Mouse (Mus musculus) limb, embryonic 12.5 days (tissue): ENCODE data around the gene Cxadr. TPM values are rescaled to one million over a fixed set of nuclear protein-coding genes. Genes with fewer than 3 reads are reported as not detected.

Experiments
- ATAC-seq: fragments of 200-750 bp; cut with Nextera tagmentation; 2 replicates; pipeline ENCODE4 v1.8.0; 2017; ENCODE audit warnings: low read depth, moderate TSS enrichment; ENCODE audit not compliant: insufficient number of reproducible peaks, insufficient read depth, low FRiP score, low TSS enrichment
- H3K27ac ChIP-seq: fragments of 300-500 bp; sonication (generic); 2 replicates; pipeline ENCODE4 v1.5.1; 2016; ENCODE audit warnings: mild to moderate bottlenecking, moderate library complexity
- H3K27me3 ChIP-seq: fragments of 300-500 bp; sonication (generic); 2 replicates; pipeline ENCODE4 v1.6.1; 2016; ENCODE audit warnings: mild to moderate bottlenecking, moderate library complexity
- H3K36me3 ChIP-seq: fragments of 300-500 bp; sonication (generic); 2 replicates; pipeline ENCODE4 v1.6.1; 2016; ENCODE audit warnings: mild to moderate bottlenecking, moderate library complexity
- H3K4me1 ChIP-seq: fragments of 300-500 bp; sonication (generic); replicated peaks from 2 replicates; pipeline ENCODE4 v1.6.1; 2016
- H3K4me2 ChIP-seq: fragments of 300-500 bp; sonication (generic); 2 replicates; pipeline ENCODE4 v1.6.1; 2016; ENCODE audit warnings: mild to moderate bottlenecking, moderate library complexity
- H3K4me3 ChIP-seq: fragments of 300-500 bp; sonication (generic); replicated peaks from 2 replicates; pipeline ENCODE4 v1.5.1; 2016; ENCODE audit warnings: mild to moderate bottlenecking
- H3K9ac ChIP-seq: fragments of 300-500 bp; sonication (generic); replicated peaks from 2 replicates; pipeline ENCODE4 v1.6.1; 2016; ENCODE audit warnings: mild to moderate bottlenecking, moderate library complexity
- H3K9me3 ChIP-seq: fragments of 300-500 bp; sonication (generic); 2 replicates; pipeline ENCODE4 v1.6.1; 2016; ENCODE audit warnings: mild to moderate bottlenecking, moderate library complexity
- WGBS: fragments of 180-500 bp; shearing (Covaris S2); methylation state at CpG from one replicate; pipeline ENCODE4 v1.1.7; 2016; 5-methylcytosine and 5-hydroxymethylcytosine counted together
- polyA plus RNA-seq: library from polyadenylated mRNA; unstranded; fragments of >200 nt; fragmentation: Nextera tagmentation; extraction: Ambion mirVana; gene quantifications from 2 replicates; pipeline ENCODE4 v1.2.1, GENCODE M21; 2016

The Cxadr gene
- polyA plus RNA-seq, 1 experiment from 2014 or later = 39.0 TPM

DNA sequence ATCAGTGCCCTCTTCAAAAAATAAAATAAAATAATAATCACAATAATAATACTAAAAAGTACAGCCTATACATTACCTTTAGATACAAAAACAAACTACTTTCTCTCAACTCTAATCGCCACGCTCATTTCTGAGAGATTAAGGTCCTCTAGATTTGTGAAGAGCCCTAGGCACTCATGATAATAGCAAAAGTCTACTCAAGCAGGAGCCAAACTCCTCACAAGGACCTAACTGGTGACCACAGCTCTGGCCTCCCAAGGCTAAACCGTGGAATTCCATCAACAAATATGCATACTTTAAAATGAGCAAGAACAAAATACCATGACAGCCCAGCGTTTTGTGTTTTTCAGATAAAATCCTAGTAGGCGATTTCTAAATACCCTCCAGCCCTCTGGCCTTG, 71.5 kb downstream of the Cxadr start:
- 88% methylated on average over 5 of the region's 5 CpGs for WGBS
- H3K4me2 ChIP-seq = no peak overlapping the region
- no peaks in the 10 kb centered on the region for H3K9me3 ChIP-seq
- H3K27me3 ChIP-seq = no peaks in the 10 kb centered on the region
- H3K9ac ChIP-seq = no peak overlapping the region
- no peak overlapping the region for H3K4me3 ChIP-seq
- H3K4me1 ChIP-seq = peaks cover 11% of the 10 kb centered on the region; the same call in 1 of the 2 replicates
- H3K27ac ChIP-seq = no peak overlapping the region
- peaks cover 37% of the 10 kb centered on the region for H3K36me3 ChIP-seq
- no peak for ATAC-seq

DNA sequence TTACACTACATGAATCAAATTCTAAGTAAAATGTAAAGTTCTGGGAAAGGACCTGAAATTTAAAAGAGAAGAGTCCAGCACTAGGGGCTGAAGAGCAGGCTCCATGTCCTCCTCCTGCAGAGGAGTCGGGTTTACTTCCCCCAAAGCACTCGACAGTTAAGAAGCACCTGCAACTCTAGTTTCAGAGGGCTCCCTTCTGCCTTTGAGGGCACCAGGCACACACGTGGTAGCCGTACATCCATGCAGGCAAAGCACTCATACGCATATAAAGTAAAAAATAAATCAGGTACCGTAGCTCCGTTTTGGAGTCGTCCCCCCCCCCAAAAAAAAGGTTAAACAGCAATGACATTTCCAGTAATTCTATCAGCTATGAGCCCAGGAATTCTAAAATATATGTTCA, 72.5 kb downstream of the Cxadr start:
- WGBS = 67% methylated on average over 8 of the region's 8 CpGs
- no peak overlapping the region for H3K9ac ChIP-seq
- H3K4me3 ChIP-seq = no peak overlapping the region
- no peak overlapping the region for H3K27ac ChIP-seq
- ATAC-seq = no peak
- peaks cover 29% of the 10 kb centered on the region for H3K36me3 ChIP-seq
- no peaks in the 10 kb centered on the region for H3K9me3 ChIP-seq
- peaks cover 11% of the 10 kb centered on the region; the same call in 1 of the 2 replicates for H3K4me1 ChIP-seq
- H3K4me2 ChIP-seq = no peak overlapping the region
- no peaks in the 10 kb centered on the region for H3K27me3 ChIP-seq

DNA sequence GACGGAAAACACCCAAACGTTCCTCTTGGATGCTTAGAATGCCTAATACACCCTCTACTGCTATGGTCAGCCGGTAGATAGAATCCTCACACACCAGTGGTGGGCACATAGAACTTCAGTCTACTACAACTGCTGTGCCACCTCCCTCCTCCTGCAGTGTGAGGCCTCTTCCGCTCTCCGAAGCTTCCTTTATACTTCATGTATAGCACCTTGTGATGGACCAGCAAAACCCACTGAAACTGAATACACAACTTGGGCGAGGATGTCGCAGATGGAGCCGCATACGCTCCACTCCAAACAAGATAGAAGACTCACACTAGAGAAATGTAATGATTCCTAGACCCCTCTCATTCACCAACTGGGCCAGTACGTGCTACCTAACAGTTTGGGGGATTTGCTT, 73.9 kb downstream of the Cxadr start:
- Histone ChIP-seq H3K36me3 (peaks cover 16% of the 10 kb centered on the region), H3K4me3 (peak overlapping the region; percentile 86), H3K9me3 (no peaks in the 10 kb centered on the region), H3K9ac (0 out of 2 replicates have a peak overlapping the region, but pooled peaks have one; percentile 34), H3K27ac (no peak overlapping the region), H3K4me1 (peaks cover 11% of the 10 kb centered on the region; the same call in 1 of the 2 replicates), H3K27me3 (no peaks in the 10 kb centered on the region), H3K4me2 (peak overlapping the region; percentile 55)
- ATAC-seq = no peak
- 65% methylated on average over 10 of the region's 10 CpGs for WGBS

DNA sequence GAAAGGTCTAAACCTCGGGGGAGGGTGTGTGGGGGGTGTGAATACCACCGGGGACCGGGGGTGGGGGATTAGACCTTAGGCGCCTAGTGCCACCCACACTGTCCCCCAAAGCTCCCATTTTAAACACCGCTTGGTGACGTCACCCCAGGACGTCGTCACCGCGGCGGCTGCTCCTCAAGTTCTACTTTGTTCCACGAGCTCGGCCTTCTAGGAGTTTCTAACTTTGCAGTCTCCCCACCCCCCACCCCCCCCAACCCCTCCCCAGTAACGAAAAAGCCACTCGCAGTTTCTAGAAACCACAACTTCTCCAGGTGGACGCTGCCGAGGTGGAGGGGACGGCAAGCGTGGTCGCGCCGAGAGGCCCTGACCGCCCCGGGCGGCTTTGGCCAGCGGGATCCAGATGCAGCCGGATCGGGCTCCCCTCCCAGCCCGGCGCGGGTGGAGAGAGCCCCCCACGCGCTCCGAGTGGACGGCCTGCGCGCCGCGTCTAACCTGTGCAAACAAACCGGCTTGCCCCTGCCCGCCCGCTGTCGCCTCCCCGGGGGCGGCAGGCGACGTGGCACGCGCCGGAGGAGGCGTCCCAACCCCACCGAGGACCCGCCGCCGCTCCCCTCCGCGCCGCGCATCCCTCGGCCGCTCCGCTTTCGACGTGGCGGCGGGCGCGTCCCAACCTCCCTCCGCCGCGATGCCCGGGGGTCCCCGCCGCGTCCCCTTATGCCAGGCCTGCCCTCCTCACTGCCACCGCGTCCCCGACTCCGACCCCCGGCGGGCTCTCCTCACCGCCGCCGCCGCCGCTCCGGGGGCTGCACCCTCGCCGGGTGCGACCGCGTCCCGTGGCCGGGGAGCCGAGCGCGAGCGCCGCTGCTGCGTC, 74.8 kb downstream of the Cxadr start:
- H3K4me1 ChIP-seq = peaks cover 11% of the 10 kb centered on the region; the same call in 1 of the 2 replicates
- H3K27ac ChIP-seq = peak overlapping the region; percentile 84
- H3K27me3 ChIP-seq = no peaks in the 10 kb centered on the region
- peak overlapping the region; percentile 86 for H3K4me3 ChIP-seq
- ATAC-seq = peak; percentile 77
- no peaks in the 10 kb centered on the region for H3K9me3 ChIP-seq
- peak overlapping the region; percentile 97 for H3K9ac ChIP-seq
- H3K36me3 ChIP-seq = peaks cover 16% of the 10 kb centered on the region
- H3K4me2 ChIP-seq = peak overlapping the region; percentile 55
- 1% methylated on average over 71 of the region's 100 CpGs for WGBS

DNA sequence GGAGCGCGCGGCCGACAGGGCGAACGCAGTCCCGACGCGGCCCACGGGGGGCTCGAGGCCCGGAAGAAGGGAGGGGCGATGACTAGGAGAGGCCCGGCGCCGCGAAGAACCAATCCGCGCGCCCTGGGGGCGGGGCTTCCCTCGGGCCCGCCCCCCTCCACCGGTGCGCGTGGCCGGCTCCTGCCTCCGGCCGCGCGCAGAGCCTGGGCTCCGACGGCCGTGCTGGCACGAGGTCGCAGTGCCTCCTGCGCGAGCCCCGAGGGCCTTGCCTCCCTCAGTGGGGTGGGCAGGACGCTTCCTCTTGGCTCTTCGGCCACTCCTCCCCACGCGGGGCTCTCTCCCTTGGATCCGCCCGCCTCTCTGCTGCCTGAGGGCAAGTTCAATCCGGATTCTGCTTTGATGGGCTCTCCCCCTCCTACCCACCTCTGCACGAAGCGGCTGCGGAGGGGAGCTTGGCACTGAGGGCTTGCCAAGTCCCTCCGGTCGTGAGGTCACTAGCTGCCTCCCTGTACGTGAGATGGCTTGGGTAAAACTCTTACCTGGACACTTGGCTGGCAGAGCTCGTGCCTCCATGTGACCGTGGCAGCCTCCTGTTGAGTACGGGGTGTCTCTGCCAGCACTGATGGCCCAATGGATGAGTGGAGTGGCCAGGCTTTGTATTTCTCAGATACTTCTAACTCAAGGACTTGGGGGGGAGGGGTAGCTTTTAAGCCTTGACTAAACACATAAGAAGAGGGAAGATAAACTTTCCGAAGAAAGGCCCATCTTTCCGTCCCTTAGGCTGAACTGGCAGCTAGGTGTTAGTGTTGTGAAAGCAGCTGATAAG, 75.7 kb downstream of the Cxadr start, which contains the start of gene Btg3:
Btg3 (minus strand) TSS at position 448 of the 826 bp plus-strand sequence.
- peaks cover 10% of the 10 kb centered on the region for H3K36me3 ChIP-seq
- peak; percentile 96 for ATAC-seq
- peak within 1 kb of the TSS; percentile 84 for H3K27ac ChIP-seq
- peak within 1 kb of the TSS; percentile 97 for H3K9ac ChIP-seq
- peak within 1 kb of the TSS; percentile 55 for H3K4me2 ChIP-seq
- no peaks in the 10 kb centered on the region for H3K27me3 ChIP-seq
- peaks cover 11% of the 10 kb centered on the region; the same call in 1 of the 2 replicates for H3K4me1 ChIP-seq
- H3K9me3 ChIP-seq = no peaks in the 10 kb centered on the region
- H3K4me3 ChIP-seq = peak within 1 kb of the TSS; percentile 86
- 5% methylated on average over 38 of the region's 57 CpGs for WGBS

DNA sequence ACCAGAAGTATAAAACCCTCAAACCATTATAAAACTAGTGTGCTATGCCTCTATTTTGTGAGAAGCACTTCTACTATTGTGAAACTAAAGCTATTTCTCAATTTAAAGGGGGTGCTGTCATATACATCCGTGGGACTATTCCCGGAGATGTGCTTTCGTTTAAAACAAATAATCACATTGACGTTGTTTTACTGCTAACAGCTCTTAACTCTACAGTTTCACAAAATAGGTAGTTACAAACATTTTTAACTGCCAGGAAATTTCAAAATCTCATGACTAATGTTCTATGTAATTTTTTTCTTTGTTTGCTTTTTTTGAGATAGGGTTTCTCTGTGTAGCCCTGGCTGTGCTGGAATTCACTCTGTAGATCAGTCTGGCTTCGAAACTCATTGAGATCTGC, 77.2 kb downstream of the Cxadr start:
- H3K36me3 ChIP-seq = no peaks in the 10 kb centered on the region
- H3K27me3 ChIP-seq = no peaks in the 10 kb centered on the region
- no peak for ATAC-seq
- H3K4me3 ChIP-seq = no peak overlapping the region
- no peak overlapping the region for H3K4me2 ChIP-seq
- H3K9ac ChIP-seq = no peak overlapping the region
- no peak overlapping the region for H3K27ac ChIP-seq
- no peaks in the 10 kb centered on the region for H3K9me3 ChIP-seq
- H3K4me1 ChIP-seq = peaks cover 9% of the 10 kb centered on the region; the same call in 1 of the 2 replicates
- WGBS = 92% methylated on average over 5 of the region's 5 CpGs

DNA sequence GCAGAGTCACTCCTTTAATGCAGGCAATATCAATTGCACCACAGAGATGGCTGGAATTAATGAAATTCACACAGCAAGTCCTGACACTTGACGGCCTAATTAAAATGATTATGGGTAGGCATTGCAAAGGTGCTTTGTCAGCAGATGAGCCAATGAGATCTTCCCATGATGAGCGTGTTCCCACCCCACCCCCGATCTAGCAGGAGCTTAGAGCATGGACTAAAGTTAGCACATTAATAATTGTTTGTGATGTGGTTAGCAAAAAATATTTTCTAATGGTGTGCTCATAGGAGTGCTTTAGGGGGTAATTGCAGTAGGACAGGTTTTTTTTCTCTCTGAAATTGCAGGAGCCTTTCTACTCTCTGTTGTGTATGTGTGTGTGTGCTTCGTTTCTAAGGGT, 87.8 kb downstream of the Cxadr start:
- no peak for ATAC-seq

DNA sequence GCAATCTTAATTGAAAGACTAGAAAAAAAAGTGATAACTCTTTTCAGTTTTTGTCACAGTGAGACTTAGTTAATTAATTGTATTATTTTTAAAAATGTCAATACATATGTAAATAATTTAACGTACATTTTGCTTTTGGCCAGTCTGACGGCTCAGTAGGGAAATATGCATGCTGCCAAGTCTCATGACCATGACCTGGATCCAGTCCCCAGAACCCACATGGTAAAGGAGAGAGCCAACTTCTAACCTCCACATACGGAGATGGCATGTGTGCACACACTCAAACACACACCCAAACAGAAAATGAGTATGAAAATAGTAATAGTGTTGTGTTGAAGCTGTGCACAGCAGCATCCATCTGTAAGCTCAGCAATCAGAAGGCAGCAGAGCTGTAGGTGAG, 88.7 kb downstream of the Cxadr start:
- Histone ChIP-seq H3K4me2 (no peak overlapping the region), H3K27me3 (no peaks in the 10 kb centered on the region), H3K9me3 (no peaks in the 10 kb centered on the region), H3K27ac (no peak overlapping the region), H3K36me3 (no peaks in the 10 kb centered on the region), H3K9ac (no peak overlapping the region), H3K4me3 (no peak overlapping the region), H3K4me1 (no peaks in the 10 kb centered on the region)
- ATAC-seq = no peak
- WGBS = 89% methylated on average over 3 of the region's 3 CpGs

More for the DNA sequence above, 87.8 kb downstream of the Cxadr start:
- H3K27me3 ChIP-seq = no peaks in the 10 kb centered on the region
- H3K9me3 ChIP-seq = no peaks in the 10 kb centered on the region
- H3K4me1 ChIP-seq = no peaks in the 10 kb centered on the region
- H3K9ac ChIP-seq = no peak overlapping the region
- H3K4me2 ChIP-seq = no peak overlapping the region
- H3K27ac ChIP-seq = no peak overlapping the region
- H3K36me3 ChIP-seq = no peaks in the 10 kb centered on the region
- no peak overlapping the region for H3K4me3 ChIP-seq
- WGBS = 63% methylated on average over 4 of the region's 4 CpGs

DNA sequence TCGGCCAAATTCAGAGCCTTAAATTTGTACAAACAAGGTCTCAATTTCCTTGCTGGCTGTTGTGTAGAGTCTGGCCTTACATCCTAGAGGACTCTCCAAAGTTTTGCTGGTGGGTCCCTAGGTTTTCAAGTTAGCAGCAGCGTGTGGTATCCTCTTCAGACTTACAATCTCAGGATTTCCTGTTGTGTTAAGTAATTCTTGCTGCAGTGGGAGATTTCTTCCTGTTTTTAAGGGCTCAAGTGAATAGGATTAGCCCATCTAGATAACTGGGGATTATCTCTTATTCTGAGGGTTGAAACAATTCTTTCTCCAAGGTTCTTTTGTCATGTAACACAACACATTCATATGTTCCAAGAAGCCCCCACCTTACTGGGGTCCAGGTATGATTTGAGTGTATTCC, 90.1 kb downstream of the Cxadr start:
- WGBS = 78% methylated on average over 2 of the region's 2 CpGs
- no peak for ATAC-seq
- H3K9ac ChIP-seq = no peak overlapping the region

DNA sequence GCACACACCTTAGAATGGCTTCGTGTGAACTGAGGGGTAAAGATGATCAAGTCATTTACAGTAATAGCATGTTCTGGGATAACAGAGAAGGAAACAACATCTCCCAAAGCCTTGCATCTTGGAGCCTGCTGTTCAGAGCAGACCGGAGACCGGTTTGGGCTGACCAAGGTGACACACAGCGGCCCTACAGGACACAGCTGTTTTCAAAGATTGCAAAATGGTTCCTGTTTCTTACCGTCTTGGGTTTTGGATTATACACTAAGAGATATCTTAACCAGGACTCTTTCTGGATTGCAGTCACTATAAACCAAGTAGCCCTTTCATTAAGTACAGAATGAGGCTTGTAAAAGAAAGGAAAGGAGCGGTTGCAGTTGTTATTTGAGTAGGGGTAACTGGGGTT, 97.4 kb downstream of the Cxadr start:
- ATAC-seq = no peak

More for the DNA sequence above, 90.1 kb downstream of the Cxadr start:
- no peak overlapping the region for H3K4me2 ChIP-seq
- H3K9me3 ChIP-seq = no peaks in the 10 kb centered on the region
- no peaks in the 10 kb centered on the region for H3K4me1 ChIP-seq
- no peaks in the 10 kb centered on the region for H3K27me3 ChIP-seq
- H3K27ac ChIP-seq = no peak overlapping the region
- no peak overlapping the region for H3K4me3 ChIP-seq
- no peaks in the 10 kb centered on the region for H3K36me3 ChIP-seq

DNA sequence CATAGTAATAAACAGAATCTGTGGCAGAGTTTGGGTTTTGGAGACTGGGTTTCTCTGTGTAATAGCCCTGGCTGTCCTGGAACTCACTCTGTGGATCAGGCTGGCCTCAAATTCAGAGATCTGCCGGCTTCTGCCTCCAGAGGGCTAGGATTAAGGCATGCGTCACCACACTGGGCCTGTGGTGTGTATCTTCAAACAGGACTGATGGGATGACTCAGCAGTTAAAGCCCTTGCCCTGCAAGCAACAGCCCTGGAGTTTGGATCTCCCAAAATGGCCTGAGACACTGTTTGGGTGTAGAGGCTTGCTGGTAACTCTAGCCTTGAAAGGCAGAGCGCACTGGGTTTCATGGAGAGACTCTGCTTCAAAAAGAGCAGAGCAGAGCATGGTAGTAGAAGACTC, 98.1 kb downstream of the Cxadr start:
- Histone ChIP-seq H3K4me1 (no peaks in the 10 kb centered on the region), H3K27me3 (no peaks in the 10 kb centered on the region), H3K4me3 (no peak overlapping the region), H3K9me3 (no peaks in the 10 kb centered on the region), H3K9ac (no peak overlapping the region), H3K27ac (no peak overlapping the region), H3K4me2 (no peak overlapping the region), H3K36me3 (no peaks in the 10 kb centered on the region)
- no peak for ATAC-seq
- WGBS = 89% methylated on average over 3 of the region's 3 CpGs

More for the DNA sequence above, 97.4 kb downstream of the Cxadr start:
- no peaks in the 10 kb centered on the region for H3K4me1 ChIP-seq
- no peak overlapping the region for H3K9ac ChIP-seq
- H3K27ac ChIP-seq = no peak overlapping the region
- no peaks in the 10 kb centered on the region for H3K27me3 ChIP-seq
- no peak overlapping the region for H3K4me3 ChIP-seq
- no peaks in the 10 kb centered on the region for H3K36me3 ChIP-seq
- no peak overlapping the region for H3K4me2 ChIP-seq
- H3K9me3 ChIP-seq = no peaks in the 10 kb centered on the region
- 71% methylated on average over 6 of the region's 6 CpGs for WGBS
